Mouse (Mus musculus) ES-Bruce4 (cell line): ENCODE measurements around the gene Calml3. TPM values are rescaled to one million over a fixed set of nuclear protein-coding genes. Genes with fewer than 3 reads are reported as not detected.

Experiments used
- H3K27ac ChIP-seq: 2 replicates; pipeline ENCODE4 v1.5.1; 2012; ENCODE audit warnings: low read length, inconsistent platforms; ENCODE audit not compliant: insufficient read depth
- H3K27me3 ChIP-seq: 2 replicates; pipeline ENCODE4 v1.6.1; 2012; ENCODE audit warnings: mild to moderate bottlenecking, low read length, inconsistent platforms; ENCODE audit not compliant: control insufficient read depth, poor library complexity, insufficient read depth, severe bottlenecking
- H3K36me3 ChIP-seq: 2 replicates; pipeline ENCODE4 v1.6.1; 2012; ENCODE audit warnings: inconsistent platforms, mild to moderate bottlenecking, low read length, moderate library complexity; ENCODE audit not compliant: control insufficient read depth, poor library complexity, insufficient read depth, severe bottlenecking
- H3K4me1 ChIP-seq: one replicate; pipeline ENCODE4 v1.8.1; 2011; ENCODE audit warnings: low read length; ENCODE audit not compliant: control insufficient read depth, insufficient read depth
- H3K4me3 ChIP-seq: 2 replicates; pipeline ENCODE4 v1.5.1; 2011; ENCODE audit warnings: low read depth, mild to moderate bottlenecking, low read length
- H3K9ac ChIP-seq: 2 replicates; pipeline ENCODE4 v1.6.1; 2012; ENCODE audit warnings: low read depth, mild to moderate bottlenecking, inconsistent platforms; ENCODE audit not compliant: poor library complexity, severe bottlenecking
- H3K9me3 ChIP-seq: replicated peaks from 2 replicates; pipeline ENCODE4 v1.6.1; 2012; ENCODE audit warnings: mild to moderate bottlenecking, low read length, inconsistent platforms; ENCODE audit not compliant: control insufficient read depth, poor library complexity, insufficient read depth, severe bottlenecking
- CTCF ChIP-seq: IDR thresholded peaks from one replicate; pipeline ENCODE4 v1.8.1; 2011; ENCODE audit warnings: low read depth, low read length
- EP300 ChIP-seq: IDR thresholded peaks from 2 replicates; pipeline ENCODE4 v1.6.1; 2011; ENCODE audit warnings: low read depth, low read length; ENCODE audit not compliant: insufficient read depth
- POLR2A ChIP-seq: IDR thresholded peaks from one replicate; pipeline ENCODE4 v1.8.1; 2011; ENCODE audit warnings: low read length; ENCODE audit not compliant: insufficient read depth
- polyA plus RNA-seq: library from polyadenylated mRNA; stranded (reverse); fragments of >200 nt; gene quantifications from 2 replicates; pipeline ENCODE4 v1.2.4, GENCODE M21; 2011; ENCODE audit warnings: low read depth; ENCODE audit not compliant: missing spikeins, insufficient read depth, insufficient read length

Gene Calml3
- polyA plus RNA-seq, 1 experiment: not detected

GRCm38 (mm10) chr13:3805638-3806037 is 1.5 kb upstream of the Calml3 start:
- Histone ChIP-seq H3K9ac (no peak overlapping the region), H3K4me1 (no peaks in the 10 kb centered on the region), H3K36me3 (no peaks in the 10 kb centered on the region), H3K9me3 (no peaks in the 10 kb centered on the region; the same call in 1 of the 2 replicates), H3K4me3 (no peak overlapping the region), H3K27me3 (no peaks in the 10 kb centered on the region), H3K27ac (no peak overlapping the region)
- TF ChIP-seq POLR2A (no peak), CTCF (no peak), EP300 (no peak)

- no peaks in the 10 kb centered on the region for H3K27me3 ChIP-seq
- no peaks in the 10 kb centered on the region for H3K4me1 ChIP-seq
- TF ChIP-seq CTCF (no peak), POLR2A (no peak), EP300 (no peak)
- no peak overlapping the region for H3K27ac ChIP-seq
- H3K36me3 ChIP-seq: no peaks in the 10 kb centered on the region
- H3K4me3 ChIP-seq: no peak overlapping the region
- no peaks in the 10 kb centered on the region for H3K9me3 ChIP-seq
- H3K9ac ChIP-seq: no peak overlapping the region
Observed at GRCm38 (mm10) chr13:3805132-3805531, 1.0 kb upstream of the Calml3 start.

GRCm38 (mm10) chr13:3799386-3799785 is 4.7 kb downstream of the Calml3 start:
- Histone ChIP-seq H3K27me3 (no peaks in the 10 kb centered on the region), H3K36me3 (no peaks in the 10 kb centered on the region), H3K4me1 (no peaks in the 10 kb centered on the region), H3K27ac (no peak overlapping the region), H3K4me3 (no peak overlapping the region), H3K9ac (no peak overlapping the region), H3K9me3 (no peaks in the 10 kb centered on the region)
- TF ChIP-seq EP300 (no peak), POLR2A (no peak), CTCF (no peak)

DNA sequence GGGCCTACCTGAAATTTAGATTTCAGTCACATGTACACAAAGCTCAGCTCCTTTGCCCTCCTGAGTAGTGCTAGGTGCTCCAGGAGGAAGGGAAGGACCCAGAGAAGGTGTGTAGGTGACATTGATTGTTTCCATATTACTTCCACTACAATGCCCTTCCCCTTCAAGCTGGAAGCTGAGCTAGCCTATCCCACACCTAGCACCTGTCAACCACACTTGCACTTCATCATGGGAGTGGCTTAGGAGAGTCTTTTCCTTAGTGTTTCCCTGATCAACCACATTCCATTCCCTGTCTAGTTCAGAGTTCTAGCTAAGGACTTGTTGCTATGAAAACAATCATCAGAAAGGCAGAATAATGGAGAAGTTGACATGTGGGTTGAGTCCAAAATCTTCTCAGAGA is 5.4 kb downstream of the Calml3 start:
- Histone ChIP-seq H3K27me3 (no peaks in the 10 kb centered on the region), H3K4me1 (no peaks in the 10 kb centered on the region), H3K9me3 (no peaks in the 10 kb centered on the region), H3K9ac (no peak overlapping the region), H3K4me3 (no peak overlapping the region), H3K36me3 (no peaks in the 10 kb centered on the region), H3K27ac (no peak overlapping the region)
- no peak for TF ChIP-seq CTCF
- TF ChIP-seq POLR2A: no peak
- TF ChIP-seq EP300: no peak

GRCm38 (mm10) chr13:3796649-3797048 is 7.5 kb downstream of the Calml3 start:
- no peaks in the 10 kb centered on the region for H3K36me3 ChIP-seq
- H3K4me3 ChIP-seq: no peak overlapping the region
- H3K4me1 ChIP-seq: no peaks in the 10 kb centered on the region
- no peak overlapping the region for H3K9ac ChIP-seq
- TF ChIP-seq POLR2A (no peak), EP300 (no peak), CTCF (no peak)
- no peaks in the 10 kb centered on the region for H3K27me3 ChIP-seq
- H3K9me3 ChIP-seq: no peaks in the 10 kb centered on the region
- H3K27ac ChIP-seq: no peak overlapping the region

DNA sequence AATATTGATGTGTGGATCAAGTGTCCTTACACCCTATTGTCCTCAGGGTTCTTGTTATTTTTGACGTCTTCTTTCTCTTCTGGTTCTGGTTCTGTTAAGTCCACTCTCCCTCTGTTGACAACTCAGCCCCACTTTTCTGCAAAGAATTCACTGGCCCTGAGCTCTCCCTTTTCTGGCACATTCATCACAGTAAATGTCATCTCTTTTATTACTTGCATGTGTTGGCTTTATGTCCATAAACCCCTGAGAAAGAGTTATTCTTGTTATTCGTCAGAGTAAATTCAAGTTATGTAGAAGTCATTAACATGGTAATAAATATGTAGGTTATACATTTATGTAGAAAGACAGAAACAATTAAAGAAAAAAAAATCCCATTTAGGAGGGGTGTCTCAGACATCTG is 14.6 kb downstream of the Calml3 start:
- H3K27me3 ChIP-seq: no peaks in the 10 kb centered on the region
- TF ChIP-seq CTCF (no peak), POLR2A (no peak), EP300 (no peak)
- no peaks in the 10 kb centered on the region for H3K36me3 ChIP-seq
- H3K27ac ChIP-seq: no peak overlapping the region
- H3K4me3 ChIP-seq: no peak overlapping the region
- no peak overlapping the region for H3K9ac ChIP-seq
- no peaks in the 10 kb centered on the region for H3K9me3 ChIP-seq
- H3K4me1 ChIP-seq: no peaks in the 10 kb centered on the region
